13 mouse cellular contexts compared by ENCODE assay signal in the genomic region with DNA sequence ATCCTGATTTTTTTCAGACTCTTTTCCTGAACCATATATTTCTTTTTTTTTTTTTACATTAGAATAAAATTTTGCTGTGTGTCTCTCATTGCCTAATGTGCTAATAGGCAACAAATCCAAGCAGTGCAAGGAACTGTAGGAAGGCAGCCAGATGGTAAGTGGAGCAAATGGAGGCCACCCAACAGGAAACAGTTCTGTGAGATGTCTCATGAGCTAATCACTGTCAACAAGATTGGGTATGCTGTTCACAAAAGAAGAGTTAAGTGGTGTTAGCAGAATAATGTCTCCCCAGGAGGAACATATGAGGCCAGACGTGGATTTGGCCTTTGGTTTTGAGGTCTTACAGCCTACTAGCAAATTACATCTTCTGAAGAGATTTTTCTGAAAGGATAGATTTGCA.
DNase-seq lines count a peak whose midpoint lies in the region; ATAC-seq and TF ChIP-seq lines count a peak whose summit lies in the region.
"Had no signal": no experiment of that assay in that cellular context is flagged by ENCODE, and none has a peak within 500 bp of the region (broad histone marks: within the 10 kb centered on the region; RNA-seq: fewer than 3 reads in every experiment).

No protein-coding gene starts in this region.

- no peaks in the 10 kb centered on the region for H3K36me3 ChIP-seq in heart, embryonic 12.5 days
- H3K36me3 ChIP-seq: liver, embryonic 15.5 days; neural tube, embryonic 13.5 days had no signal

- H3K27ac ChIP-seq in heart, embryonic 12.5 days (ENCODE audit: poor library complexity, severe bottlenecking): no peak overlapping the region
- H3K27ac ChIP-seq in left cerebral cortex, adult 2 months: peak overlapping the region; percentile 49; the same call in 1 of the 2 replicates
- H3K27ac ChIP-seq: liver, embryonic 15.5 days; neural tube, embryonic 13.5 days had no signal

- WGBS in heart, embryonic 12.5 days: 18% methylated on average over 1 of the region's 1 CpGs

- H3K9me3 ChIP-seq in heart, embryonic 12.5 days (replicated peaks): no peaks in the 10 kb centered on the region
- H3K9me3 ChIP-seq: liver, embryonic 15.5 days; neural tube, embryonic 13.5 days had no signal

- TF ChIP-seq POLR2A in brain, embryonic 14.5 days (IDR thresholded peaks at IDR 0.05; ENCODE audit: borderline replicate concordance, extremely low read depth, insufficient read depth, insufficient read length, poor library complexity, severe bottlenecking): no peak

- no peak overlapping the region for H3K9ac ChIP-seq in heart, embryonic 12.5 days
- H3K9ac ChIP-seq: liver, embryonic 15.5 days; neural tube, embryonic 13.5 days had no signal

- ATAC-seq in heart, embryonic 12.5 days (ENCODE audit: insufficient number of reproducible peaks, low FRiP score): no peak

- DNase-seq in heart, adult 8-10 months (ENCODE audit: low spot score): peak; percentile 4
- DNase-seq in left cerebral cortex, adult 2 months (ENCODE audit: extremely low spot score in 1 of 2, low spot score in 2 of 2): no peak
- no peak for DNase-seq in left cerebral cortex, adult 11 months (ENCODE audit: low spot score)
- peak; percentile 11 for DNase-seq in MN1 (ENCODE audit: low spot score)
- DNase-seq in brain, embryonic 14.5 days (ENCODE audit: low read depth): peak; percentile 75
- no peak for DNase-seq in yolk sac, embryonic 10.5 days (ENCODE audit: low spot score)
- DNase-seq in gastrocnemius, adult 18-20 months (ENCODE audit: low spot score): no peak
- DNase-seq: adrenal gland, postnatal 14 days; cerebellum, adult 9-10 months; right cerebral cortex, postnatal 4 days had no signal

- no peak for TF ChIP-seq CTCF in left cerebral cortex, adult 2 months (IDR thresholded peaks at IDR 0.05)
- no peak for TF ChIP-seq CTCF in brain, embryonic 14.5 days (IDR thresholded peaks at IDR 0.05; ENCODE audit: borderline replicate concordance, extremely low read depth, insufficient read depth, insufficient read length)

- H3K4me2 ChIP-seq in heart, embryonic 12.5 days: no peak overlapping the region
- H3K4me2 ChIP-seq: liver, embryonic 15.5 days; neural tube, embryonic 13.5 days had no signal

- intact Hi-C loops in left cerebral cortex, adult 2 months (cut with DNase I): no loop called here

- peaks cover 26% of the 10 kb centered on the region for H3K27me3 ChIP-seq in heart, embryonic 12.5 days (replicated peaks)
- H3K27me3 ChIP-seq: liver, embryonic 15.5 days; neural tube, embryonic 13.5 days had no signal

- H3K4me1 ChIP-seq in heart, embryonic 12.5 days (replicated peaks): peaks cover 7% of the 10 kb centered on the region
- H3K4me1 ChIP-seq: liver, embryonic 15.5 days had no signal

- H3K4me3 ChIP-seq in heart, embryonic 12.5 days: no peak overlapping the region
- H3K4me3 ChIP-seq in left cerebral cortex, adult 2 months: no peak overlapping the region
- H3K4me3 ChIP-seq: liver, embryonic 15.5 days; neural tube, embryonic 13.5 days had no signal

Comparison
In these comparisons a context has a peak if more than half of its experiments do, and no peak if none do; other contexts are left out.
1. DNase-seq: peak in heart, adult 8-10 months (single experiment), MN1 (single experiment) and brain, embryonic 14.5 days (single experiment); none in left cerebral cortex, adult 2 months (0 of 2), left cerebral cortex, adult 11 months (single experiment), yolk sac, embryonic 10.5 days (single experiment) and gastrocnemius, adult 18-20 months (single experiment).